Comparison of ENCODE assay signal across 9 mouse cellular contexts in the genomic region with DNA sequence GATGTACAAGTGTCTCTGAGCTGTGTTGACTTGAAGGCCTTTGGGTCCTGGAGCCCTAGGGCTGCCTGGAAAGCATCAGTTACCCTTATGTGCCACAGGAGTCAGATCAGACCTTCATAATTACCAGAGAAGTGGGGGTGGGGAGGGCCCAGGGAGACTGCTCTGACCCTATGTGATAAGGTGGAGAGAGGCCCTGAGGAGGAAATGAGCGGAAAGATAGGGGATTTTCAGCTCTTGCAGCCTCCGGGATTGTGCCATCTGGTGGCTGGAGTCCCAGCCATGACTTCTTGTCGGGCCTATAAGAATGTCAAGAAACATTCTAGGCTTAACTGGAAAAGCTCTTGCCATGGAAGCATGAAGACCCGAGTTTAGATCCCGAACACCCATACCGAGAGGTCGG. TPM values are rescaled to one million over a fixed set of nuclear protein-coding genes. Genes with fewer than 3 reads are reported as not detected.
A peak's percentile ranks its signal among the peaks of the same experiment; 100 is the strongest.
DNase-seq lines count a peak whose midpoint lies in the region; ATAC-seq and TF ChIP-seq lines count a peak whose summit lies in the region.
"Had no signal": no experiment of that assay in that cellular context is flagged by ENCODE, and none has a peak within 500 bp of the region (broad histone marks: within the 10 kb centered on the region; RNA-seq: fewer than 3 reads in every experiment).

No protein-coding gene starts in this region.

- no peaks in the 10 kb centered on the region for H3K9me3 ChIP-seq in kidney, embryonic 14.5 days (ENCODE audit: control insufficient read depth, low read length)
- H3K9me3 ChIP-seq: midbrain, embryonic 13.5 days had no signal

- DNase-seq in kidney, postnatal 10 days, result peak; percentile 32
- peak; percentile 12 for DNase-seq in brain, adult 2 months (ENCODE audit: low read depth, low spot score)
- DNase-seq in liver, result peak; percentile 93
- DNase-seq in spleen, postnatal 10 days (ENCODE audit: low spot score in 2 of 2), result peak; percentile 66 to 85
- no peak for DNase-seq in cerebellum, adult 2 months
- no peak for DNase-seq in gastrocnemius, postnatal 14 days
- no peak for DNase-seq in embryo, embryonic 10.5 days (ENCODE audit: low spot score)

- H3K27me3 ChIP-seq in kidney, embryonic 14.5 days (ENCODE audit: control insufficient read depth, insufficient read depth, low read length), result no peaks in the 10 kb centered on the region
- no peaks in the 10 kb centered on the region for H3K27me3 ChIP-seq in cerebellum, adult 2 months (ENCODE audit: control insufficient read depth, insufficient read depth, low read length)
- H3K27me3 ChIP-seq: midbrain, embryonic 13.5 days had no signal

- no peak for TF ChIP-seq CTCF in cerebellum, adult 2 months (IDR thresholded peaks at IDR 0.05; ENCODE audit: borderline replicate concordance, insufficient read depth, low read depth, low read length)

- H3K4me2 ChIP-seq in kidney, embryonic 14.5 days (replicated peaks; ENCODE audit: low read depth, low read length), result no peak overlapping the region
- H3K4me2 ChIP-seq: midbrain, embryonic 13.5 days had no signal

- H3K4me3 ChIP-seq in kidney, embryonic 14.5 days (ENCODE audit: low read length), result no peak overlapping the region
- no peak overlapping the region for H3K4me3 ChIP-seq in cerebellum, adult 2 months (replicated peaks; ENCODE audit: insufficient read depth, low read depth, low read length)
- H3K4me3 ChIP-seq: midbrain, embryonic 13.5 days had no signal

- WGBS in kidney, embryonic 14.5 days, result 72% methylated on average over 7 of the region's 7 CpGs
- 70% methylated on average over 7 of the region's 7 CpGs for WGBS in cerebellum, adult 2 months

- no peak for TF ChIP-seq POLR2A in cerebellum, adult 2 months (IDR thresholded peaks at IDR 0.05; ENCODE audit: borderline replicate concordance, insufficient read depth, low read length)

- no peaks in the 10 kb centered on the region for H3K36me3 ChIP-seq in kidney, embryonic 14.5 days (ENCODE audit: control insufficient read depth, insufficient read depth, low read length)
- H3K36me3 ChIP-seq: midbrain, embryonic 13.5 days had no signal

- no peak for ATAC-seq in kidney, embryonic 14.5 days (ENCODE audit: low FRiP score, low TSS enrichment)
- ATAC-seq: midbrain, embryonic 13.5 days had no signal

- no peak overlapping the region for H3K9ac ChIP-seq in kidney, embryonic 14.5 days (ENCODE audit: low read depth, low read length)
- H3K9ac ChIP-seq: midbrain, embryonic 13.5 days had no signal

- no peaks in the 10 kb centered on the region for H3K4me1 ChIP-seq in kidney, embryonic 14.5 days (ENCODE audit: control insufficient read depth, insufficient read depth, low read length)
- no peaks in the 10 kb centered on the region for H3K4me1 ChIP-seq in cerebellum, adult 2 months (ENCODE audit: control insufficient read depth, insufficient read depth, low read length)

- intact Hi-C loops in gastrocnemius, postnatal 14 days (cut with DNase I; ENCODE audit: low total_unique reads), result no loop called here

- no peak overlapping the region for H3K27ac ChIP-seq in kidney, embryonic 14.5 days (ENCODE audit: low read depth, low read length)
- H3K27ac ChIP-seq in cerebellum, adult 2 months (ENCODE audit: insufficient read depth, low read length), result no peak overlapping the region
- H3K27ac ChIP-seq: midbrain, embryonic 13.5 days had no signal

RNA-seq across cellular contexts. Expression of a gene that starts 3.2 kb away (rescaled TPM):
- 0.96 and 3.2 TPM in 2 replicates for polyA plus RNA-seq in kidney, embryonic 14.5 days (2014; fragmentation: Nextera tagmentation; extraction: Ambion mirVana)
- 0.07 and 0.14 TPM in 2 replicates for polyA plus RNA-seq in cerebellum, adult 2 months (2012; rRNA removed)
- under 1 TPM in 1 of 2 experiments, not detected in 1; 0.14 TPM for total RNA-seq in gastrocnemius, postnatal 14 days (2021)

RNA-seq across cellular contexts. Expression of a gene that starts 10.2 kb away (rescaled TPM):
- 829 and 1,167 TPM in 2 replicates for polyA plus RNA-seq in kidney, embryonic 14.5 days (2014; fragmentation: Nextera tagmentation; extraction: Ambion mirVana)
- polyA plus RNA-seq in cerebellum, adult 2 months (2012; rRNA removed), result 679 and 697 TPM in 2 replicates
- 1,000 to 10,000 TPM; 1,038 to 1,188 TPM for total RNA-seq in gastrocnemius, postnatal 14 days (2021)

RNA-seq across cellular contexts. Expression of a gene that starts 14.8 kb away (rescaled TPM):
- 97.0 and 115 TPM in 2 replicates for polyA plus RNA-seq in kidney, embryonic 14.5 days (2014; fragmentation: Nextera tagmentation; extraction: Ambion mirVana)
- polyA plus RNA-seq in cerebellum, adult 2 months (2012; rRNA removed), result 64.2 and 70.7 TPM in 2 replicates
- total RNA-seq in gastrocnemius, postnatal 14 days (2021), result 10 to 100 TPM; 35.9 to 46.1 TPM

RNA-seq across cellular contexts. Expression of a gene that starts 19.2 kb away (rescaled TPM):
- 104 and 110 TPM in 2 replicates for polyA plus RNA-seq in kidney, embryonic 14.5 days (2014; fragmentation: Nextera tagmentation; extraction: Ambion mirVana)
- 86.2 and 87.5 TPM in 2 replicates for polyA plus RNA-seq in cerebellum, adult 2 months (2012; rRNA removed)
- 10 to 100 TPM; 54.1 to 62.6 TPM for total RNA-seq in gastrocnemius, postnatal 14 days (2021)

RNA-seq across cellular contexts. Expression of a gene that starts 38.1 kb away (rescaled TPM):
- 96.8 and 139 TPM in 2 replicates for polyA plus RNA-seq in kidney, embryonic 14.5 days (2014; fragmentation: Nextera tagmentation; extraction: Ambion mirVana)
- 74.0 and 77.4 TPM in 2 replicates for polyA plus RNA-seq in cerebellum, adult 2 months (2012; rRNA removed)
- total RNA-seq in gastrocnemius, postnatal 14 days (2021), result 10 to 100 TPM; 28.5 to 29.4 TPM

Comparison
In these comparisons a context has a peak if more than half of its experiments do, and no peak if none do; other contexts are left out.
1. DNase-seq: peak in kidney, postnatal 10 days (single experiment), brain, adult 2 months (single experiment), liver (single experiment) and spleen, postnatal 10 days (2 of 2); none in cerebellum, adult 2 months (0 of 2), gastrocnemius, postnatal 14 days (single experiment) and embryo, embryonic 10.5 days (single experiment).